Mouse (Mus musculus) lung, adult 2 months (tissue): Measurements from ENCODE around the gene Setmar. TPM values are rescaled to one million over a fixed set of nuclear protein-coding genes. Genes with fewer than 3 reads are reported as not detected.

Source experiments
- DNase-seq: peaks from one replicate; pipeline ENCODE4 v3.0.0; 2022
- H3K4me1 ChIP-seq: fragments of 200-500 bp; 2 replicates; pipeline ENCODE4 v1.6.1; 2011; ENCODE audit warnings: low read length; ENCODE audit not compliant: control insufficient read depth, insufficient read depth
- H3K4me3 ChIP-seq: fragments of 200-500 bp; replicated peaks from 2 replicates; pipeline ENCODE3; 2011; ENCODE audit warnings: low read depth, mild to moderate bottlenecking, control low read depth, low read length; ENCODE audit errors: extremely low read depth
- CTCF ChIP-seq: fragments of 200-500 bp; IDR thresholded peaks from 2 replicates; pipeline ENCODE4 v1.5.1; 2011; ENCODE audit warnings: mild to moderate bottlenecking, low read length, control low read depth; ENCODE audit not compliant: insufficient read depth
- POLR2A ChIP-seq: fragments of 200-500 bp; IDR thresholded peaks from 2 replicates; pipeline ENCODE4 v1.6.1; 2011; ENCODE audit warnings: low read depth, mild to moderate bottlenecking, control low read depth, low read length, borderline replicate concordance; ENCODE audit errors: extremely low read depth
- WGBS: fragments of 180-500 bp; shearing (Covaris S2); methylation state at CpG from one replicate; pipeline ENCODE4 v1.1.7; 2018; 5-methylcytosine and 5-hydroxymethylcytosine counted together
- polyA plus RNA-seq: library from polyadenylated mRNA; depleted of rRNA; stranded (reverse); fragments of >200 nt; gene quantifications from 2 replicates; pipeline ENCODE4 v1.2.3, GENCODE M21; 2012; rRNA removed

The Setmar gene
- polyA plus RNA-seq, 1 experiment, result 2.9 TPM

DNA sequence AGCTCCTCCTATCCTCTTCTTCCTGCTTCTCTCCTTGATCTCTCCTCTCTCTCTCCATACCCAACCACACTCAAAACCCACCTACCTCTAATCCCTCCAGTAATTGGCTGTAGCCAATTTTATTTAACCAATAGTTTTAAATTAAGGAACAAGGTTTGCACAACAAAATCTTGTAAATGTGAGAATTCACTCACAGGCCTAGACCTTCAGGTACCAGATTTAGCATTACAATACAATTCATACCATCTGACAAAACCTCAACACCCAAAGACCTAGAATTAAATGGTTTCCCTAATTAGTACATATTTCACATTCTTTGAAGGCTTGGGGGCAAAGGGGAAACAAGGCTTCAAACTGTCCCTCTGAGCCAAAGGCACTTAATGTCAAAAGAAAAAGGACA is 42.5 kb downstream of the Setmar start:
- no peaks in the 10 kb centered on the region; the same call in 1 of the 2 replicates for H3K4me1 ChIP-seq
- H3K4me3 ChIP-seq, result no peak overlapping the region
- no peak for DNase-seq
- TF ChIP-seq CTCF (no peak), POLR2A (no peak)

DNA sequence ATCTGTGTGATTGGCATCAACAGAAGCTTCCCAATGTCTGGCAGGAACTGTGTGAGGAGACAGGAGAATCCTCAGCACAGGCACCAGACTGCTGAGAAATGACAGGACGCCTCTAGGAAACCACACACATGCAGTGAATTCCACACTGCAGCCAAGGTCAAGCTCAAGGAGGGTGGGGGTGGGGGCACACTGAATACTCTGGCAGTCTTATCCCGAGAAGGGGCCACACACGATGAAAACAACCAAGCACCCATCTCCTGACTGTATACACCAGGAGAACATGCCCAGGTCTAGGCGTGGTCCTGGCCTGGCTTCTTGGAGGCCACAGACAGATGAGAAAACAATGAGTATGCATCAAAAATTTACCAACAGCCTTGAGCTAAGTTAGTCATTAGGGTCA is 45.5 kb downstream of the Setmar start:
- 56% methylated on average over 4 of the region's 4 CpGs for WGBS
- no peaks in the 10 kb centered on the region; the same call in 1 of the 2 replicates for H3K4me1 ChIP-seq
- no peak for DNase-seq
- no peak overlapping the region for H3K4me3 ChIP-seq
- TF ChIP-seq POLR2A, result no peak
- no peak for TF ChIP-seq CTCF

DNA sequence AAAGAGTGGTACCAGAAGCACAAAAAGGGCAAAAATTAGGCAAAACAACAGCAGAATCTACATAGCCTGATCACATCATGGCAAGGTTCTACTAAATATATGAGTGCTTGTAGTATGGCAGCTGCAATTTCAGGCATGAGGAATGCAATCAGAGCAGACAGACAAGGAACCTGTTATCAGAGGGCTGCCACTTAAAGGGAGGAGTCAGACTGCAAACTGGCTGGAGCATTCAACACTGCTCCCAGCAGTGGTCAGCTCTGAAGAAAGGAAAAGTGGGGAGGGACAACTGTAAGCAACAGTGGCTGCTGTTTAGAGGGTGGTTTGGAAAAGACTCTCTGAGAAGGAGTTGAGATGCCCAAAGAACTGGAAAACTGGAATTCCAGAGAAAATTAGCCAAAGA is 46.8 kb downstream of the Setmar start:
- TF ChIP-seq CTCF (no peak), POLR2A (no peak)
- Histone ChIP-seq H3K4me3 (no peak overlapping the region), H3K4me1 (no peaks in the 10 kb centered on the region; the same call in 1 of the 2 replicates)
- DNase-seq, result no peak

- Histone ChIP-seq H3K4me3 (no peak overlapping the region), H3K4me1 (no peaks in the 10 kb centered on the region; the same call in 1 of the 2 replicates)
- WGBS, result 100% methylated on average over 1 of the region's 1 CpGs
- DNase-seq, result no peak
- no peak for TF ChIP-seq CTCF
- TF ChIP-seq POLR2A, result no peak
Observed at GRCm38 (mm10) chr6:108114971-108115370, 50.1 kb downstream of the Setmar start.

- Histone ChIP-seq H3K4me1 (no peaks in the 10 kb centered on the region), H3K4me3 (no peak overlapping the region)
- no peak for DNase-seq
- TF ChIP-seq POLR2A (no peak), CTCF (no peak)
- WGBS, result 94% methylated on average over 6 of the region's 6 CpGs
Observed at GRCm38 (mm10) chr6:108117881-108118280, 53.0 kb downstream of the Setmar start.

DNA sequence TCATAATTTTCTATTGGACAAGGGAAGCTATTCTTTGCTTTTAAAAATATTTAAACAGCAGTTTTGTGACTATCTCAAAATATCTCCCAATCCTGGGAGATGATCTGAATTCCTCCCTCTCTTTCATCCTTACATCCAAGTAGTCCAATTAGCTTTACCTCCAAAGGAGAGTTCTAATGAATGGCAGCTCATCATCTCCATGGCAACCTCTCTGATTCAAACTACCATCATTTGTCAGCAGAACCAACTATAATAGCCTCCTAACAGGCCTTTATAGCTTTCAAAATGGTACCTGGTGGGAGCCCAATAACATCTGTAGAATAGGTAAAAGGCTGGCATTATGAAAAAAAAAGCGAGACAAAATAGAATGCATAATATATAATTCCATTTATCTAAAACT is 60.6 kb downstream of the Setmar start:
- TF ChIP-seq POLR2A (no peak), CTCF (no peak)
- DNase-seq, result no peak
- Histone ChIP-seq H3K4me1 (no peaks in the 10 kb centered on the region), H3K4me3 (no peak overlapping the region)
- 89% methylated on average over 1 of the region's 1 CpGs for WGBS

DNA sequence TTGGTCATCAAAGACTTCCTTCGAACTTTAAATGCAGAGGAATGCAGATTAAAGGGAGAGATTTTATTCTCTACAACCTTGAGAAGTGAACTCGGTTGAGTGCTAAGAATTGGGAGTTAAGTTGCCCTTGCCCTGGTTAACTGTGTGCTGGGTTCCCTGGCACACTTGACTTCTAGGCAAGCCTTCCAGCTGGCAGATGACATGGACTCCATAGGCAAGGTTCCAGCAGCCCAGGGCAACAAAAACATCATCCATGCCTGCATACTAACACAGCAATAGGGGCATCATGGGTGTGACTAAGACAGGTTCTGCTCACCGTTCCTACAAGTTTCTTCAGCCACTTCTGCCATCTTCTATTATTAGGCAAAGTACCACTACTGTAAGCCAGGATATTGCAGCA is 61.8 kb downstream of the Setmar start:
- TF ChIP-seq POLR2A, result no peak
- no peak for TF ChIP-seq CTCF
- WGBS, result 75% methylated on average over 3 of the region's 3 CpGs
- Histone ChIP-seq H3K4me3 (no peak overlapping the region), H3K4me1 (no peaks in the 10 kb centered on the region)
- DNase-seq, result no peak

Other genes with a start within 250 kb of the Setmar start
- 41.0 and 41.7 TPM in 2 replicates for gene Sumf1, start 120.5 kb downstream of the Setmar start, polyA plus RNA-seq
- 22.6 and 37.7 TPM in 2 replicates for gene Itpr1, start 148.1 kb downstream of the Setmar start, polyA plus RNA-seq